Mouse (Mus musculus): ENCODE data around the gene Gpr22. TPM values are rescaled to one million over a fixed set of nuclear protein-coding genes. Genes with fewer than 3 reads are reported as not detected.

Gene Gpr22
- polyA plus RNA-seq, 1 experiment from 2014 or later = 22.4 TPM

Other genes with a start within 250 kb of the Gpr22 start
- gene Cbll1, start 214.3 kb downstream of the Gpr22 start, polyA plus RNA-seq (2015; fragmentation: Nextera tagmentation; extraction: Ambion mirVana) = 17.9 and 19.8 TPM in 2 replicates
- gene Slc26a4, start 154.0 kb downstream of the Gpr22 start, polyA plus RNA-seq (2015; fragmentation: Nextera tagmentation; extraction: Ambion mirVana) = 0.09 and 0.14 TPM in 2 replicates
- gene Bcap29, start 79.3 kb downstream of the Gpr22 start, polyA plus RNA-seq (2015; fragmentation: Nextera tagmentation; extraction: Ambion mirVana) = 23.5 and 25.7 TPM in 2 replicates
- 6.2 and 7.2 TPM in 2 replicates for gene Dus4l, start 59.1 kb downstream of the Gpr22 start, polyA plus RNA-seq (2015; fragmentation: Nextera tagmentation; extraction: Ambion mirVana)
- 26.1 and 28.4 TPM in 2 replicates for gene Cog5, start 59.1 kb downstream of the Gpr22 start, polyA plus RNA-seq (2015; fragmentation: Nextera tagmentation; extraction: Ambion mirVana)
- 48.3 and 49.2 TPM in 2 replicates for gene Hbp1, start 236.6 kb upstream of the Gpr22 start, polyA plus RNA-seq (2015; fragmentation: Nextera tagmentation; extraction: Ambion mirVana)

Data from midbrain, embryonic 15.5 days (tissue).